Mouse (Mus musculus): ENCODE measurements around the gene Ano1.

Gene Ano1

DNA sequence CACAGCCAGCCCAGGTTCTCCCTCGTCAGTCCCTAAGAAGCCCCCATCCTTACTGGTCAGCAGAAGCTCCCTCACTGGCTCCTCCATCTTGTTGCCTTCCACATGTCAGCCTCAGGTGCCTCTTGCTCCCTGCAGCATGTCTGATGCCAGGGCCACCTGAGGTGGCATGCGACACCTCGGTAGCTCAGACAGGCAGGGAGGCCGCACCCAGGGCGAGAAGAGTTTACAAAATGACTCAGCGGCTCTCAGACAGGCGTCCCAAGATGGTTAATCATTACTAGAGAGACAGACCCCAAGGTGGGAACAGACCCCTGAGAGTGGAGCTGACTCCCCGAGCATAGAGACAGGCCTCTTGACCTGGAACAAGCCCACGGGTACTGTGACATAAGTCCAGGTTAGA, at the start of gene Ano1:
Ano1 (minus strand) TSS at position 142 of the 400 bp plus-strand sequence.
- in situ Hi-C loops (cut with MboI; ENCODE audit: low sequenced_read_pairs) = no loop called here

DNA sequence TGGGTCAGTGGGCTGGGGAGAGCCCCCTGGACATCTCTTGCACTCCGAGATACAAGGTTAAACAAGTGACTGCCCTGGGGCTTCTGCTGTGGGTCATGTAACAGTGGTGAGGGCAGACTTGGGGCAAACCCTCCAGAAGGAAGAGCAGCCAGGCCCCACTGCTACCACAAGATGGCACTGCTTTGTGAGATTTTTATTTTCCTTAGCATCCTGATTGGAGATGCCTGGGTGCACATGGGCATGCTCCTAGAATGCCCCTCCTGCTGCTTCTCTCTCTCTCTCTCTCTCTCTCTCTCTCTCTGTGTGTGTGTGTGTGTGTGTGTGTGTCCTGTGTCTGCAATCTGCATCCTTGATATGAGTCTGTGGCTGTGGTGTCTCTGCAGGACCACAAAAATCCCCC, 46.7 kb upstream of the Ano1 start:
- in situ Hi-C loops (cut with MboI; ENCODE audit: low sequenced_read_pairs) = no loop called here

DNA sequence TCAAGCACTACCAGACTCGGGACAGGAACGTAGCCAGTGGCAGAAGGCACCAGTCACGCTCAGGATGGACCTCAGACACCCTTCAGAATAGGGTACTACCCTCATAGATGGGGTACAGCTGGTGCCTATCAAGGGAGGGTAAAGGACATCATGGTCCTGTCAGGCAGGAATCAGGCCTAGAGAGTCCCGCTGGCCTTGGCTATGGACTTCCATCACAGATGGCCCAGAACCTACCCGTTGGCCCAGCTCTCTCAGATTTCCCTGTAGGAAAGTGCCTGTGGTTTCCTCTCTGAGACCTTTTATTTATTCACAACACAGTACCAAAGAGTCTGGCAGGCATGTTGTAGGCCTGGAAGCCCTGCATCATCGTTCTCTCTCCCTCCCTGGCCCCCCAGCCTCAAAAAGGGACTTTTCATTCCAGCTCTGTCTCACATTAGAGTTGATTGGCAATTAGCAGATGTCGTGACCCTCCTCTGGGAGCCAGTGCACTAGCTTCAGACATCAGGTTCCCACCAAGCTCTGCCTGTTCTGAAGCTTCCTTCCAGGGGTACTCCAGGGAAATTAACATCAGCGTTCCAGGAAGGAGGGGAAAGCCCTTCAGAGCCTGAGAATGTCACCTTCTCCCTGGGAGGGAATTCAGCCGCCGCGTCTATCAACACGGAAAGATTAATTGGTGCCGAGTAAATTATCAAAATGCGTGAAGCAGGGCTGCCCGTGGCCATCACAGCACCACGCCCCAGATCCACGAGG, 45.4 kb upstream of the Ano1 start:
- in situ Hi-C loops (cut with MboI; ENCODE audit: low sequenced_read_pairs) = no loop called here

GRCm38 (mm10) chr7:144795976-144796474, 44.3 kb upstream of the Ano1 start:
- in situ Hi-C loops (cut with MboI; ENCODE audit: low sequenced_read_pairs) = no loop called here

DNA sequence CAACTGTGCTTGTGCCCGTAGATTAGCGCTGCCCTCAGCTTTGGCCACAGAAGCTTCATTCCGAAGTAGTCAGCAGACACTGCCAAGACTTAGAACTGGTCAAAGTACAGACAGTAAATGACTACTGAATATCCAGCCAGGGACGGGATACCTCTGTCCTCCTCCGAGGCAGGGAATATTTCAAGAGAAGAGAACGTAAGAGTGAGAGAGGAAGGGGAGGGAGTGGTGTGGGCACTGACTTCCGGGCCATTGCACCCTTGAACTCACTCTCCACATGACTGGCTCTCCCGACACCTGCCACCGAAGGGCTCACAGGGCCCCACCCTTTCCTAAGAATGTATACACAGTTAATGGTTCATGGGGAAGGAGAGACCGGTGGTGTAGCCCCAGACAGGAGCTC, 41.5 kb upstream of the Ano1 start:
- in situ Hi-C loops (cut with MboI; ENCODE audit: low sequenced_read_pairs) = no loop called here

DNA sequence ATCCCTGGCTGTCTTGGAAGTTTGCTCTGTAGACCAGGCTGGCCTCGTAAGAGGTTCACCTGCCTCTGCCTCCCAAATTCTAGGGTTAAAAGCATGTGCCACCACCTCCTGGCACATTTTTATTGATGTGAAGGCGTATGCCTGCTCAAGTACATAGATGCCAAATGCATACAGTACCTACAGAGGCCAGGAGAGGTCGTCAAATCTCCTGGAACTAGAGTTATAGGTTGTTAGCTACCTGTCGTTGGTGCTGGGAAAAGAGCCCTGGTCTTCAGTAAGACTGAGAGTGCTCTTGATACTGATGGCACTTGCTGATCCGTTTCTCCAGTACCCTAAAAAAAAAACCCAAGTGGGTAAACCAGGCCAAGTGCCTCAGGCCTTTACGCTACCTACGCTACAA, 39.7 kb upstream of the Ano1 start:
- in situ Hi-C loops (cut with MboI; ENCODE audit: low sequenced_read_pairs) = no loop called here

GRCm38 (mm10) chr7:144789601-144790556, 38.1 kb upstream of the Ano1 start:
- in situ Hi-C loops (cut with MboI; ENCODE audit: low sequenced_read_pairs) = loop anchor here (10.0 kb wide), 1 partner anchor 115 kb away; no protein-coding TSS in a partner anchor

GRCm38 (mm10) chr7:144788631-144789030, 36.9 kb upstream of the Ano1 start:
- in situ Hi-C loops (cut with MboI; ENCODE audit: low sequenced_read_pairs) = loop anchor here (10.0 kb wide), 1 partner anchor 116 kb away; no protein-coding TSS in a partner anchor

DNA sequence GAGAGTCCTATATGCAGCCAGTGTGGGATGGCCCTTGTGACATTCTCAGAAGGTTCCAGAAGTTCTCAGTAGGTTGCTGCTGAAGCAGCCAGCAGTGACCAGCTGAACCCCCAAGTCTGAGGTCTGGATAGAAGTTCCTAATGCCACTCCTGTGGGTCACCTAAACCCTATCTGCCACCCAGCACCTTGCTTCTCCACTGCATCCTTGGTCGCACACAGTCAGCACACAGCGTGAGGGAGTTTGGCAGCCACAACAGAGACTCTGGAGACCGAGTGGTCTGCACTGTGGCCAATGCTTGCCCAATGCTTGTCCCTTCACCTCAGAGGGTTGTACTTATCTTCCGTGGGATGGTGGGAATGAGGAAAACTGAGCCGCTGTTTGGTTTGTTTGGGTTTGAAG, 35.7 kb upstream of the Ano1 start:
- in situ Hi-C loops (cut with MboI; ENCODE audit: low sequenced_read_pairs) = loop anchor here (10.0 kb wide), 1 partner anchor 117 kb away; no protein-coding TSS in a partner anchor

DNA sequence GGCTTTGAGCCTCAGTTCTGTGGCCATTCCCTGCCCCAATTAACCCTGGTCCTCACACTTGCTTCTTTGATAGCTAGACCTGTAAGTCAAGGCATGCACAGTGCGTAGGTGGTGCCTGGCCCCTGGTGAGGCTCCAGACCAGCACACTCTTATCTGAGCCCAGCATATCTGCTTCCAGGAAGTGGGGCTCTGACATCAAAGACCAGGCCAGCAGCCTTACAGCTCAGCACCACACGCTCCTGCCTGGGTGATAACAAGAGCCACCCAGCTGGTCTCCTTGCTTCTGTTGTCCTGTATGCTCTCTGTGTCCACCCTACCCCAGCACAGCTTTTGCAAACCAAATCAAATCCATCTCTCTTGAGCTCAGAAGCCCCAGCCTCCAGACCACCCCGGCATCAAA, 34.8 kb upstream of the Ano1 start:
- in situ Hi-C loops (cut with MboI; ENCODE audit: low sequenced_read_pairs) = loop anchor here (10.0 kb wide), 1 partner anchor 118 kb away; no protein-coding TSS in a partner anchor

- in situ Hi-C loops (cut with MboI; ENCODE audit: low sequenced_read_pairs) = loop anchor here (10.0 kb wide), 1 partner anchor 121 kb away; no protein-coding TSS in a partner anchor
Observed at GRCm38 (mm10) chr7:144784176-144784575, 32.4 kb upstream of the Ano1 start.

DNA sequence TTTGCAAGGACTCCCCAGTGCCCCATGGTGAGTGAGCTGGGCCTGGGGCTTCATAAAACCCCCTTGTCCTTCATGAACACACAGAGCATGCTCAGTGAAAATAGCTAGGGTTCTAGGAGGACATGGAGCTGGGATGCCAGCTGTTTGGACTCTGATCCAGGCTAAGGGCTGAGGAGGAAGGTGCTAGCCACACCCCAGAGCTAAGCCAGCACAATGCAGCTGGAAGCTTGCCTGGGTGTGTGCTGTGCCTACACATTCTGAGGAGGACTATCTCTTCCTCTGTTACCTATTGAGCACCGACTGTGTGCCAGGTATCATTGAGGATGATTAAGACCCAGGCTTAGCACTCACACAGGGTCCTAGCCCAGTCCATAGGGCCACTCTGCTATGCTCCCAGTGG, 30.6 kb upstream of the Ano1 start:
- in situ Hi-C loops (cut with MboI; ENCODE audit: low sequenced_read_pairs) = loop anchor here (10.0 kb wide), 1 partner anchor 122 kb away; no protein-coding TSS in a partner anchor

DNA sequence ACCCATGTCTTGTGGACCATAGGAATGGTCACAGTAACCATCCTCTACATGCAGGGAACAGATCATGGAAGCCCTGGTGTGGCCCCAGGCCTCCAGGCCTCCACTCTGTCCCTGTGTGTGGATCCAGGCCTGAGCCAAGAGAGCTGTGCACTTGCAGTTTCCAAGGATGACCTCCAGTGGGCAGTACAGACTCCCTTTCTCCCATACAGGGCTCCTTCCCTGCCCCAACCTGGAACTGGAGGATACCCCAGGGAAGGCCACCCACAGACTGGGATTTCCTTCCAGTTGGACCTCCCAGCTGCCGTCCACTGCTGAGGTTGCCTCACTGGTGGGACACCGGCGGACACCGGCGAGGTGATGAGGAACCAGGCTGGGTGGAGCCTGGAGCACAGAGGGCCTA, 29.6 kb upstream of the Ano1 start:
- in situ Hi-C loops (cut with MboI; ENCODE audit: low sequenced_read_pairs) = loop anchor here (10.0 kb wide), 1 partner anchor 123 kb away; no protein-coding TSS in a partner anchor

DNA sequence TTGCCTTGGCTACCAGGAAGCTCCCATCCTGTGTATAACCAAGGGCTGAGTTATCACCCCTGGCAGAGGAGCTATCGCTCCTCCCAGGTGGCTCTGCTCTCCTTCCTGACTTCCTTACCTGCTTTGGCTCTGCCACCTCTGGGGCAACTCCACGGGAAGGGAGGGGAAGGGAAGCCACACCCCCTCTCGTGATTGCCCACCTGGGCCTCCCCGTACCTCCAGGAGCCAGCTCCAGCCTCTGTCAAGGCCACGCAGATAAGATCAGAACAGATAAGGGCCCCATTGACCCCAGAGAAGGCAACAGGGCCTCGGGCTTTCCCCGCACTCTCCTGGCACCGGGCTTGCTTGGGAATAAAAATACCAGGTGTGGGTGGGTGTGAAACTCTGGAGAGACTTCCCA, 28.4 kb upstream of the Ano1 start:
- in situ Hi-C loops (cut with MboI; ENCODE audit: low sequenced_read_pairs) = loop anchor here (10.0 kb wide), 1 partner anchor 125 kb away; no protein-coding TSS in a partner anchor

DNA sequence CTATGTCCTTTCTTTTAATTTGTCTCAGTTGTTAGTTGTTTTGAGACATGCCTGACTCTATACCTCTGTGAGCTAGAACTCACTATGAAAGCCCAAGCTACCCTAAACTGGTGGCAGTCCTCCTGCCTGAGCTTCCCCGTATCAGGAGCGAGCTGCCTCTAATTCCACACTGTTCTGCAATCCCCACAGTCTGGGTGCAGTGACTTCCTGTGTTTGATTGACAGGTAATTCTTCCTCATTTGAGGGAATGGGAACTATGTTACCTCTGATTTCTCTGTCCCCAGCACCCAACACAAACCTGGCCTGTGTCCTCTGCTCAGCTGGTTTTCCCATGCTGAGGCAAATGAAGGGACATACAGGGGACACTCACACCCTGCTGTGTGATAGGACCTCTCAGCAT, 27.9 kb upstream of the Ano1 start:
- in situ Hi-C loops (cut with MboI; ENCODE audit: low sequenced_read_pairs) = loop anchor here (10.0 kb wide), 1 partner anchor 125 kb away; no protein-coding TSS in a partner anchor

GRCm38 (mm10) chr7:144777805-144778204, 26.0 kb upstream of the Ano1 start:
- in situ Hi-C loops (cut with MboI; ENCODE audit: low sequenced_read_pairs) = no loop called here

- in situ Hi-C loops (cut with MboI; ENCODE audit: low sequenced_read_pairs) = no loop called here
Observed at GRCm38 (mm10) chr7:144775804-144776447, 24.2 kb upstream of the Ano1 start.

GRCm38 (mm10) chr7:144775214-144775613, 23.4 kb upstream of the Ano1 start:
- in situ Hi-C loops (cut with MboI; ENCODE audit: low sequenced_read_pairs) = no loop called here

DNA sequence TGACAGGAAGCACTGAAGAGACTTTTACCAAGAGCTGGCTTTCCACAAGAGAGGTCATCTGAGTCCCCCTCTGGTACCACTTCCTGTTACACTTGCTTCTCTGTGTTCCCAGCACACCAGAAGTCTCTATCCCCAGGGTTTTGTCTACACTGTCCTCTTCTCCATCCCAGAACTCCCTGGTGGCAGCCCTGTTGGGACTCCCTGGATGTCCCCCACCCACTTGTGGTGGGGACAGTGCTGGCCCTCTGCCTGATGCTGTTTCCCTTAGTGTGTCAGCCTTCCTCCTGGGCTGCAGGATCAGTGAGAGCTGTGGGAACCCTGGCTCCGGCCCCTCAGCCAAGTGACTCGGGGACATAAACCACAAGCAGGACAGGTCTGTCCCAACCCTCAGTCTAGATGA, 22.5 kb upstream of the Ano1 start:
- in situ Hi-C loops (cut with MboI; ENCODE audit: low sequenced_read_pairs) = loop anchor here (5.0 kb wide), 1 partner anchor 192 kb away; the partner anchor contains the start of gene Fadd

DNA sequence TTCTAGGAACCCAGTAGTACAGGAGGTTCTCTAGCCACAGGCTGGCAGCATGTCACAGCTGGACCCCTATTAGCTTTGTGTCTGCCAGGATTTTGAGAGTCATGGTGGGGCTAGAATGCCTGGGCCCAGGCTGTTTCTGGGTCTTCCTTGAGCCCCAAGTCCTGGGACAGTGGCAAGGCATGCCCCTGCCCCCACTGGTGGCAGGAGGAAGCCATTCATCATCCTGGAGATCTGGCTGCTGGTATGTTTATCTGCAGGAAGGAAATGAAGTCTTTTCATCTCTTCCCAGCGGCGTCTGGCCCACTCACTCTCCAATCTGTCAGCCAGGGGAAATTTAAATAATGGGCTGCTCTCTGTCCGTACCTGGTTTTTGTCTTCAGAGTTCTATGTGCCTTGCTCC, 18.3 kb upstream of the Ano1 start:
- in situ Hi-C loops (cut with MboI; ENCODE audit: low sequenced_read_pairs) = loop anchor here (5.0 kb wide), 1 partner anchor 188 kb away; the partner anchor contains the start of gene Fadd

All from CH12F3 (cell line).